Mouse (Mus musculus) testis, adult 2 months (tissue): Measurements from ENCODE around the gene Gdf15. TPM values are rescaled to one million over a fixed set of nuclear protein-coding genes. Genes with fewer than 3 reads are reported as not detected.
A peak's percentile ranks its signal among the peaks of the same experiment; 100 is the strongest.

Experiments used
- H3K27ac ChIP-seq: fragments of 200-500 bp; 2 replicates; pipeline ENCODE4 v1.5.1; 2012; ENCODE audit warnings: low read depth, low read length; ENCODE audit not compliant: control insufficient read depth, insufficient read depth
- H3K27me3 ChIP-seq: fragments of 200-500 bp; 2 replicates; pipeline ENCODE4 v1.6.1; 2012; ENCODE audit warnings: mild to moderate bottlenecking, low read length, moderate library complexity; ENCODE audit not compliant: control insufficient read depth, insufficient read depth
- H3K36me3 ChIP-seq: fragments of 200-500 bp; 2 replicates; pipeline ENCODE4 v1.6.1; 2012; ENCODE audit warnings: mild to moderate bottlenecking, low read length; ENCODE audit not compliant: control insufficient read depth, insufficient read depth
- H3K4me1 ChIP-seq: fragments of 200-500 bp; 2 replicates; pipeline ENCODE4 v1.6.1; 2012; ENCODE audit warnings: low read length; ENCODE audit not compliant: control insufficient read depth, insufficient read depth
- H3K4me3 ChIP-seq: fragments of 200-500 bp; 2 replicates; pipeline ENCODE4 v1.5.1; 2012; ENCODE audit warnings: low read depth, mild to moderate bottlenecking, low read length, moderate library complexity, mixed read lengths; ENCODE audit not compliant: control insufficient read depth
- CTCF ChIP-seq: fragments of 200-500 bp; IDR thresholded peaks from 2 replicates; pipeline ENCODE4 v1.5.1; 2012; ENCODE audit warnings: low read depth, mild to moderate bottlenecking, inconsistent platforms, low read length, moderate library complexity; ENCODE audit not compliant: control insufficient read depth, insufficient read depth, insufficient replicate concordance
- POLR2A ChIP-seq: fragments of 200-500 bp; IDR thresholded peaks from 2 replicates; pipeline ENCODE4 v1.6.1; 2012; ENCODE audit warnings: low read depth, mild to moderate bottlenecking, inconsistent platforms, low read length, moderate library complexity; ENCODE audit not compliant: control insufficient read depth
- polyA plus RNA-seq: library from polyadenylated mRNA; depleted of rRNA; stranded (reverse); fragments of >200 nt; gene quantifications from 2 replicates; pipeline ENCODE4 v1.2.3, GENCODE M21; 2012

Gene Gdf15
- polyA plus RNA-seq, 1 experiment: 1.3 TPM

DNA sequence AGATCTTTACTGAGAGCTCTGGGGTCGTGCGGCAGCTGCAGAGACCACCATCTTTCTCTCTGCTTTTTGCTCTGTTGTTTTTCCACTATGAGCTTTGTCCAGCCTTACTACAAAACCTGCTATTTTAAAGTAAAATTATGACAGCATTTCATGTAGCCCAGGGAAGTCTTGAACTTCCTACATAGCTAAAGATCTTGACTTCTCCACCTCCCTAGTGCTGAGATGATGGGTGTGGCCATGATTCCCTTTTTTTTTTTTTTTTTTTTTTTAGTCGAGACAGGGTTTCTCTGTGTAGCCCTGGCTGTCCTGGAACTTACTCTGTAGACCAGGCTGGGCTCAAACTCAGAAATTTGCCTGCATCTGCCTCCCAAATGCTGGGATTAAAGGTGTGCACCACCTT lies 32.4 kb upstream of the Gdf15 start:
- no peaks in the 10 kb centered on the region for H3K27me3 ChIP-seq
- no peak overlapping the region for H3K27ac ChIP-seq
- H3K4me3 ChIP-seq: no peak overlapping the region
- TF ChIP-seq CTCF: no peak
- no peak for TF ChIP-seq POLR2A
- H3K4me1 ChIP-seq: peaks cover 8% of the 10 kb centered on the region
- no peaks in the 10 kb centered on the region for H3K36me3 ChIP-seq

DNA sequence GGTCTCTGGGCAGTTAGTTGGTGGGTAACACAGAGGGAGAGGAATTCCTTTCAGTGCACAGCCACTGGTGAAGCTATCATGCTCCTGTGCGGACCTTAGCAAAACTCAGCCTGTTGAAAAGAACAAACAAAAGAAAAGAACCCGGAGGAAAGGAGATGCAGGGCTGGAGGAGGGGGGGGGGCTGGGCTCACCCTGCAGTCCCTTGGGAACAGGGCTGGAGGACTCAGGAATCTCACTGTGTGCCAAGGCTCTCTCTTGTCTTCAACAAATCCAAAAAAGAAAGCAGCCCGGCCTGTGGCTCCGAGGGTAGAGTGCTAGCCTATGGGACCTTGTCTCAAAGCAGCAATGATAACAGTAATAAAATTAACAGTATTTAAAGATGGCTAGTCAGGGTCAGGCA lies 31.4 kb upstream of the Gdf15 start:
- Histone ChIP-seq H3K27me3 (no peaks in the 10 kb centered on the region), H3K27ac (no peak overlapping the region)

DNA sequence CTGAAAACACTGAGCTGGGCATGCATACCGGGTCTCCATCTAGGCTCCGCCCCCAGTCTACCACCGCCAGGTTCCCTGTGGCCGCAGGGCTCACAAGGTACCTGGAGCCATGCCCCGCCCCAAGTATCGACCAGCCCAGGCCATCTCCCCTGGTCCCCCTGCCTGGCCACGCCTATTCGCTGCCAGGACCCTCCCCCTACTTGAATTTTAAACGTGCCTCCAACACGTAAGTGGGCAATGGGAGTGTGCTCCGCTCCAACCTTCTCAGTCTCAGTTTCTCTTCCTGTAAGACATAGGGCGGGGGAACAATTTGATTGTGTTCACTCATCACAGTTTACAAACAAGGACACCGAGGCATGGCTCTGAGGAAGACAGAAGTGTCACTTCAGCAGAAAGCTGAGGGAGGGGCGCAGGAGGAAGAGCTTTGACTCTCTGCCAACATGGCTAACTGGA lies 28.0 kb upstream of the Gdf15 start, which contains the start of gene Pgpep1:
Gene Pgpep1, minus strand, starts transcription at position 116 of the 453 bp plus-strand sequence.
- H3K27me3 ChIP-seq: no peaks in the 10 kb centered on the region
- H3K36me3 ChIP-seq: no peaks in the 10 kb centered on the region
- peak within 1 kb of the TSS; percentile 0; the same call in 1 of the 2 replicates for H3K27ac ChIP-seq
- H3K4me3 ChIP-seq: peak within 1 kb of the TSS; percentile 91
- TF ChIP-seq CTCF (no peak), POLR2A (no peak)
- peaks cover 10% of the 10 kb centered on the region for H3K4me1 ChIP-seq

More for the DNA sequence above, 31.4 kb upstream of the Gdf15 start:
- peaks cover 12% of the 10 kb centered on the region for H3K4me1 ChIP-seq
- H3K36me3 ChIP-seq: no peaks in the 10 kb centered on the region
- no peak for TF ChIP-seq POLR2A
- TF ChIP-seq CTCF: no peak
- H3K4me3 ChIP-seq: no peak overlapping the region

DNA sequence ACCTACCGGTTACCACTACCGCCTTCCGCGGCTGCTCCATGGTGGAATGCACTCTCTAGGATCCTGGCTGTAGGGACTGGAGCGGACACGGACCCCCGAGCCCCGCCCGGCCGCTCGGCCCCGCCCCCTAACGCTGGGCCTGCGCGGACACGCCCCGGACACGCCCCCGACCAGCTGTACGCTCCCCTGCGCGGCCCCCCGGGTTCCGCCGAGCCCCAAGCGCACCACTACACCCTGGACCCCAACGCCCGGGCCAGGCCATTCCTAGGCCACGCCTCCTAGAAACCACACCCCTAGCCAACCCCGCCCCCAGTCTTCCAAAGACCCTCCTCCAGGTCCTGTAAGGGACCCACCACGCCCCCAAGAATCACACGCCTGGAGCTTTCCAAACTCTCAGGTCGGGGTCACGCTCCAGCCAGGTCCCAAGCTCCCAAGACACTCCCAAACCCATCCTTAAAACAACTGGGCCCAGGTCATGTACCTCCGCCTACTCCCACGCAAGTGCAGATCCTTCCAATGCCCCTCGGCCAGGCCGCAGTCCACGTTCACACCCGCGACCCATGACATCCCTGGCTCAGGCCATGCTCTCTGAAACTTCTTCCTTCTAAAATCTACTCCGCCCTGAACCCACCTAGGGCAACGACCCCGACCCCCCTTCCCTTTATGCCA lies 27.5 kb upstream of the Gdf15 start:
- peak overlapping the region; percentile 0; the same call in 1 of the 2 replicates for H3K27ac ChIP-seq
- no peaks in the 10 kb centered on the region for H3K27me3 ChIP-seq
- H3K4me3 ChIP-seq: peak overlapping the region; percentile 91
- peaks cover 10% of the 10 kb centered on the region for H3K4me1 ChIP-seq
- no peaks in the 10 kb centered on the region for H3K36me3 ChIP-seq
- TF ChIP-seq POLR2A (peak; percentile 2; the same call in 1 of the 2 replicates), CTCF (no peak)

DNA sequence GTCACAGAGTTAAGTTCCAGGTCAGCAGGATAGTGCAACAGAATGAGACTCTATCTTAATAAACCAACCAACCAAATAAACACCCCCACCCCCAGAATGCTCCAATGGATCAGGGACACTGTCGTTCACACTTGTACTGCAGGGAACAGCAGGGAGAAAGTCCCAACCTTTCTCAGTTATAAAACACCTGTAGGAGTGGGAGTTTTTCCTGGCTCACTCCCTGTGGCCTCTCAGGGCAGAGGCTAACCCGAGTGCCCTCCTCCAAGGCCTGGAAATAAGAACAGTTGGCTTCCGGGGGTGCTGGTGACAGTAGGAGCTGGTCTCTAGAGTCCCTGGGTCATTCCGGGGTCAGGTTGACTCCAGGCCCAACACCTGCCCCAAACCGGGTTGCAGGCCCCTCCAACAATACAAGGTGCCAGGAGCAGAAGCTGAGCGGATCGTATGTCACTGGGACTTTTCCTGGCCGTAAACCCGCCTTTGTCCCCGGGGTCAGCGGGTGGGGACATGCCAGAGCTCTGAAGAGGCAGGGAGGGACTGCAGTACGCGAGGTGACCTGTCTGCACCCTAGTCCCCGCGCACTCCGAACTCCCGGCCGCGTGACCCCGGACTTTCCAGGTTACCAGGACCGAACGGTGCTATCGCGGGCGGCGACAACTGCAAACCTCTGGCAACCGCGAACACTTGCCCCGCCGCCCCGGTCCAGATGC lies 26.8 kb upstream of the Gdf15 start:
- 0 out of 2 replicates have a peak overlapping the region, but pooled peaks have one; percentile 0 for H3K27ac ChIP-seq
- no peaks in the 10 kb centered on the region for H3K36me3 ChIP-seq
- H3K4me1 ChIP-seq: peaks cover 10% of the 10 kb centered on the region
- H3K4me3 ChIP-seq: peak overlapping the region; percentile 91
- TF ChIP-seq POLR2A (no peak), CTCF (0 out of 2 replicates have a peak, but pooled peaks have one; percentile 1)
- no peaks in the 10 kb centered on the region for H3K27me3 ChIP-seq

DNA sequence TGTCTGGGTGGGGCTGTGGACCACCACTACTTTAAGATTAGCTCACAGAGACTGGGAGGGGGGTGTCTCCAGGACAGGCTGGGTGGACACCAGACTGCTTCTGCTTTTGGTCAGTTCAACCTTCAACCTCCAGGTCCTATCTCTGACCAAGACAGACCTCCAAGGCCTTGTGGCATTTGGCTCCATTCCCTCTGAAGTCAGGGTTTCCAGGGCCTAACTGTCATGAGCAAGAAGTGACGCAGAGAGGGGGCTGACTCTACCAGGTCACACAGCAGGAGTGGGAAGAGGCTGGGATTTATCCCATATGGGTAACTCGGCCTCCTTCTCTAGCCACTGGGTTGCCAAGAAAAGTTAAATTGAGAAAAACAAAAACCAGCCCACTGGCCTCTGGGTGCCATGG lies 25.5 kb upstream of the Gdf15 start:
- Histone ChIP-seq H3K27me3 (no peaks in the 10 kb centered on the region), H3K4me1 (peaks cover 10% of the 10 kb centered on the region), H3K27ac (no peak overlapping the region), H3K36me3 (no peaks in the 10 kb centered on the region), H3K4me3 (no peak overlapping the region)
- TF ChIP-seq CTCF (no peak), POLR2A (no peak)

DNA sequence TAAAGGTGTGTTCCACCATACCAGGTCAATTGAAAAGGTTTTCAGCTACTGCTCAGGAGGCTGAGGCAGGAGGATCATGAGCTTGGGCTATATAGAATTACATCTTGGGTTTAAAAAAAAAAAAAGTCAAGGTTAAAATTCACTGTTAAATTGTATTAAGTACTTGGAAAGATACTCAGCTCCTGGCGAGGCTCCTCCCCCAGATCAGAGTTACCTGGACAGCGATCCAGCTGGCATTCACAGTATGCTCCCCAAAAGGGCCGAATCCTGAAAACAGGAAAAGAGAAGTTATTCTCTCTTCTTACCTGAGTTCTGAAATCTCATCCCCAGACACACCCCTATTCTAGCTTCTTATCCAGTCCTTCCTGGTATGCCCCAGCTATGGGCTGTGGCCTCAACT lies 25.0 kb upstream of the Gdf15 start:
- Histone ChIP-seq H3K4me1 (peaks cover 10% of the 10 kb centered on the region), H3K4me3 (no peak overlapping the region), H3K27me3 (no peaks in the 10 kb centered on the region), H3K36me3 (no peaks in the 10 kb centered on the region), H3K27ac (no peak overlapping the region)
- TF ChIP-seq POLR2A (no peak), CTCF (no peak)
